In the genomic region with DNA sequence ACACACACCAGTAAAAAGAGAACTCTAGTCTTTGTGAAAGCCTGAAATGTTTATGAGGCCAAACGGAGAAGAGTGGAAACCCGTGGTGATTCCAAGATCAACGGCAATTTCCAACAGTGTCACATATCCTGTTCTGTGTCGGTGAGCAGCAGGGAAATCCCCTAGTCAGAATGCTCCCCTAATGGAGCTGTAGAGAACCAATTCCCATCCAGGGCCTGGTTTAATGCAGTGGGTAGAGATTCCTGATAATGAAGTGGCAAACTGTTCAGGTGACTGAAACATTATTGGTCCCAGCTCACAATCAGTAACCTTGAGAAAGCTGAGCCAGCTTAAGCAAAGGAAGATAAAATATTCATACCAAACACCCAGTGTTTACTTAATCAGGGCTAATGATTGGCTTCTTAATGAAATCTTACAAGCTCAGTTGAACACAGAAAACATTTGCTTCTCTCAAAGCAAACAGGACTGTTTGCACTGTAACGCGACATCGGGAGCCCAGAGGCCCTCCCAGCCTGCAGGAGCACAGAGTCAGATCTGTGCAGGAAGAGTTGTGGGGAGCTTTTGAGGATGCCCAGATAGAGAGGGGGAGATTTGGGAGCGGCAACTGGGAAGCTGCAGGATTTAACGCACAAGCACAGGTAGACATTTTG, we compare ENCODE assay signal across 17 mouse cellular contexts.
DNase-seq lines count a peak whose midpoint lies in the region; ATAC-seq lines count a peak whose summit lies in the region.
"Had no signal": no experiment of that assay in that cellular context is flagged by ENCODE, and none has a peak within 500 bp of the region (broad histone marks: within the 10 kb centered on the region; RNA-seq: fewer than 3 reads in every experiment).

No protein-coding gene starts in this region.

- no peak overlapping the region for H3K4me3 ChIP-seq in hindbrain, embryonic 13.5 days
- no peak overlapping the region for H3K4me3 ChIP-seq in hindbrain, embryonic 10.5 days
- H3K4me3 ChIP-seq in lung, embryonic 16.5 days (ENCODE audit: low read length), result no peak overlapping the region
- no peak overlapping the region for H3K4me3 ChIP-seq in stomach, embryonic 15.5 days (replicated peaks)
- H3K4me3 ChIP-seq: erythroblast, embryonic 14.5 days; heart, embryonic 15.5 days; limb, embryonic 10.5 days; myocyte had no signal

- peak; percentile 25; the same call in 1 of the 2 replicates for ATAC-seq in hindbrain, embryonic 13.5 days (ENCODE audit: low FRiP score)
- peak; percentile 15; the same call in 1 of the 2 replicates for ATAC-seq in lung, embryonic 16.5 days (ENCODE audit: low read depth)
- peak; percentile 91 for ATAC-seq in stomach, embryonic 15.5 days (ENCODE audit: insufficient read depth, low FRiP score, low read depth)

- peak overlapping the region; percentile 55 for H3K27ac ChIP-seq in hindbrain, embryonic 13.5 days
- no peak overlapping the region for H3K27ac ChIP-seq in hindbrain, embryonic 10.5 days
- no peak overlapping the region for H3K27ac ChIP-seq in lung, embryonic 16.5 days (ENCODE audit: low read length)
- H3K27ac ChIP-seq in stomach, embryonic 15.5 days, result peak overlapping the region; percentile 12; the same call in 1 of the 2 replicates
- H3K27ac ChIP-seq: heart, embryonic 15.5 days; limb, embryonic 10.5 days had no signal

- no peak for DNase-seq in hindbrain, embryonic 10.5 days (ENCODE audit: low spot score)
- no peak for DNase-seq in lung, postnatal 4 days
- peak; percentile 29 for DNase-seq in induced T-regulatory cell, adult 2 months (ENCODE audit: low read depth)
- DNase-seq in layer of hippocampus, adult 9-11 months, result no peak
- DNase-seq in B cell, adult 2 months, result no peak
- DNase-seq: adrenal gland, postnatal 36 days; cerebellum, postnatal 14 days; gastrocnemius, postnatal 25 days; lung, adult 2 months; thymus, adult 2 months had no signal

- H3K27me3 ChIP-seq in hindbrain, embryonic 13.5 days, result no peaks in the 10 kb centered on the region
- no peaks in the 10 kb centered on the region for H3K27me3 ChIP-seq in hindbrain, embryonic 10.5 days (ENCODE audit: insufficient read depth, poor library complexity, severe bottlenecking)
- no peaks in the 10 kb centered on the region for H3K27me3 ChIP-seq in lung, embryonic 16.5 days (ENCODE audit: control insufficient read depth, insufficient read depth, low read depth, low read length)
- H3K27me3 ChIP-seq in stomach, embryonic 15.5 days (replicated peaks), result no peaks in the 10 kb centered on the region
- H3K27me3 ChIP-seq: heart, embryonic 15.5 days had no signal

- H3K36me3 ChIP-seq in hindbrain, embryonic 13.5 days, result no peaks in the 10 kb centered on the region
- H3K36me3 ChIP-seq in hindbrain, embryonic 10.5 days, result no peaks in the 10 kb centered on the region
- H3K36me3 ChIP-seq in lung, embryonic 16.5 days (ENCODE audit: control insufficient read depth, insufficient read depth, low read length), result no peaks in the 10 kb centered on the region
- H3K36me3 ChIP-seq in stomach, embryonic 15.5 days, result no peaks in the 10 kb centered on the region
- H3K36me3 ChIP-seq: heart, embryonic 15.5 days; limb, embryonic 10.5 days had no signal

- no peak overlapping the region for H3K4me2 ChIP-seq in hindbrain, embryonic 13.5 days
- no peak overlapping the region for H3K4me2 ChIP-seq in lung, embryonic 16.5 days (ENCODE audit: low read depth, low read length)
- no peak overlapping the region for H3K4me2 ChIP-seq in stomach, embryonic 15.5 days
- H3K4me2 ChIP-seq: heart, embryonic 15.5 days had no signal

- 68% methylated on average over 9 of the region's 9 CpGs for WGBS in hindbrain, embryonic 13.5 days
- WGBS in hindbrain, embryonic 10.5 days, result 82% methylated on average over 9 of the region's 9 CpGs
- 40% methylated on average over 9 of the region's 9 CpGs for WGBS in lung, embryonic 16.5 days
- WGBS in stomach, embryonic 15.5 days, result 48% methylated on average over 9 of the region's 9 CpGs

- no peak overlapping the region; the same call in 1 of the 2 replicates for H3K9ac ChIP-seq in hindbrain, embryonic 13.5 days
- H3K9ac ChIP-seq in lung, embryonic 16.5 days (ENCODE audit: low read length), result no peak overlapping the region
- H3K9ac ChIP-seq in stomach, embryonic 15.5 days, result no peak overlapping the region
- H3K9ac ChIP-seq: heart, embryonic 15.5 days had no signal

- no peaks in the 10 kb centered on the region for H3K9me3 ChIP-seq in hindbrain, embryonic 13.5 days
- H3K9me3 ChIP-seq in hindbrain, embryonic 10.5 days, result no peaks in the 10 kb centered on the region
- no peaks in the 10 kb centered on the region for H3K9me3 ChIP-seq in lung, embryonic 16.5 days (ENCODE audit: control insufficient read depth, low read length)
- no peaks in the 10 kb centered on the region for H3K9me3 ChIP-seq in stomach, embryonic 15.5 days
- H3K9me3 ChIP-seq: heart, embryonic 15.5 days; limb, embryonic 10.5 days had no signal

- H3K4me1 ChIP-seq in hindbrain, embryonic 13.5 days (replicated peaks), result peaks cover 7% of the 10 kb centered on the region
- no peaks in the 10 kb centered on the region for H3K4me1 ChIP-seq in hindbrain, embryonic 10.5 days (replicated peaks)
- H3K4me1 ChIP-seq in lung, embryonic 16.5 days (replicated peaks; ENCODE audit: control insufficient read depth, insufficient read depth, low read length), result peaks cover 9% of the 10 kb centered on the region
- H3K4me1 ChIP-seq in stomach, embryonic 15.5 days, result no peaks in the 10 kb centered on the region
- H3K4me1 ChIP-seq: limb, embryonic 10.5 days had no signal

Comparison
In these comparisons a context has a peak if more than half of its experiments do, and no peak if none do; other contexts are left out.
1. H3K27ac ChIP-seq: peak in hindbrain, embryonic 13.5 days (single experiment) and stomach, embryonic 15.5 days (single experiment); none in hindbrain, embryonic 10.5 days (single experiment) and lung, embryonic 16.5 days (single experiment).
2. ATAC-seq: peak in every context shown above with its lines; median percentile 91 in stomach, embryonic 15.5 days; 25 in hindbrain, embryonic 13.5 days; 15 in lung, embryonic 16.5 days.